Mouse (Mus musculus) ES-E14 (cell line): ENCODE data around the gene Tmem202. TPM values are rescaled to one million over a fixed set of nuclear protein-coding genes. Genes with fewer than 3 reads are reported as not detected.

Source experiments
- DNase-seq: peaks from one replicate; pipeline ENCODE4 v3.0.0-alpha.2; 2013; ENCODE audit warnings: low read depth, low spot score
- H3K27ac ChIP-seq: 2 replicates; pipeline ENCODE4 v1.5.1; 2012; ENCODE audit warnings: low read depth, mild to moderate bottlenecking, low read length, moderate library complexity, mixed read lengths; ENCODE audit not compliant: poor library complexity, insufficient read depth, severe bottlenecking
- H3K36me3 ChIP-seq: 2 replicates; pipeline ENCODE4 v1.6.1; 2012; ENCODE audit warnings: mild to moderate bottlenecking, low read length, moderate library complexity, mixed read lengths; ENCODE audit not compliant: control insufficient read depth, poor library complexity, insufficient read depth, severe bottlenecking
- H3K4me1 ChIP-seq, 2 experiments: fragments of 150-350 bp in 1 of 2; sonication (generic) in 1 of 2; 2 replicates each; pipeline ENCODE4 v1.6.1; 2012; ENCODE audit warnings: low read length in 2 of 2, mild to moderate bottlenecking in 1 of 2, mixed read lengths in 1 of 2; ENCODE audit not compliant: control insufficient read depth in 2 of 2, insufficient read depth in 2 of 2, poor library complexity in 1 of 2
- H3K4me3 ChIP-seq, 2 experiments: fragments of 150-350 bp in 1 of 2; sonication (generic) in 1 of 2; 2 replicates each; pipeline ENCODE4 v1.5.1; 2012; ENCODE audit warnings: low read length in 2 of 2, low read depth in 1 of 2, mild to moderate bottlenecking in 1 of 2, mixed read lengths in 1 of 2; ENCODE audit not compliant: insufficient read depth in 1 of 2, poor library complexity in 1 of 2, severe bottlenecking in 1 of 2
- H3K9ac ChIP-seq: 2 replicates; pipeline ENCODE4 v1.6.1; 2012; ENCODE audit warnings: low read depth, mild to moderate bottlenecking, low read length, mixed read lengths; ENCODE audit not compliant: poor library complexity, insufficient read depth, severe bottlenecking
- H3K9me3 ChIP-seq: fragments of 150-350 bp; sonication (generic); 2 replicates; pipeline ENCODE4 v1.6.1; 2012; ENCODE audit warnings: low read depth, mild to moderate bottlenecking, low read length; ENCODE audit not compliant: control insufficient read depth, insufficient read depth
- CHD2 ChIP-seq: IDR thresholded peaks from 2 replicates; pipeline ENCODE4 v1.6.1; 2014; ENCODE audit warnings: mild to moderate bottlenecking, low read depth, low read length, inconsistent platforms
- HCFC1 ChIP-seq: IDR thresholded peaks from 2 replicates; pipeline ENCODE4 v1.6.1; 2012; ENCODE audit warnings: low read length, inconsistent platforms, borderline replicate concordance; ENCODE audit not compliant: insufficient read depth
- MAFK ChIP-seq: IDR thresholded peaks from 2 replicates; pipeline ENCODE4 v1.6.1; 2014; ENCODE audit warnings: mild to moderate bottlenecking, low read depth, low read length, inconsistent platforms; ENCODE audit not compliant: insufficient read depth
- ZC3H11A ChIP-seq: IDR thresholded peaks from 2 replicates; pipeline ENCODE4 v1.6.1; 2012; ENCODE audit warnings: low read depth, mild to moderate bottlenecking, inconsistent platforms, low read length, borderline replicate concordance
- ZNF384 ChIP-seq: IDR thresholded peaks from 2 replicates; pipeline ENCODE4 v1.6.1; 2012; ENCODE audit warnings: low read depth, low read length, inconsistent platforms
- in situ Hi-C, 2 experiments: fragments of 600-800 bp; cut with MboI; formaldehyde crosslinking; loops; one replicate each; pipeline ENCODE4 v1.15.1; 2025; ENCODE audit warnings: low sequenced_read_pairs in 2 of 2, inconsistent platforms in 1 of 2; ENCODE audit not compliant: unreplicated experiment in 2 of 2
- total RNA-seq: library from RNA; depleted of rRNA; stranded (reverse); fragments of 300-350 nt; gene quantifications from 2 replicates; pipeline ENCODE4 v1.2.3, GENCODE M21; 2012

The Tmem202 gene
- total RNA-seq, 1 experiment = not detected

DNA sequence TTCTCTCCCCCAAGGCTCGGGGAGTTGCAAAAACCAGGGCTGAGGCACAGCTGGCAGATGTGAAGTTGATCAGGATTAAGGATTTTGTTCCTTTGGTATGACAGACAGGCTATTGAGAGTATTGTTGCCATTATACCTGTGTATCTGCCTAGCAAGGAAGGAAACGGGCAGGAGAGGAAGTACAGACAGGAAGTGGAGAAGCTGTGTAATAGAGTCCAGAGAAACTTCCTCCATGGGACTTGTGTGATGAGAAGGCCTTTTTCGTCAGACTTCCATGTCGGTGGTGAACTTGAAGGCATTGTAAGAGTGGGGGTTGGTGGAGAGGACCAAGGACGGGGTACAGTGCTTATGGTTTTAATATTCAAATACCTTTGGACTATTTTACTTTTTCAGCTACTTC lies 11.4 kb upstream of the Tmem202 start:
- no peak for TF ChIP-seq HCFC1
- no peak for TF ChIP-seq ZNF384
- TF ChIP-seq ZC3H11A = no peak
- no peak for TF ChIP-seq MAFK
- TF ChIP-seq CHD2 = no peak
- no peak for DNase-seq
- Histone ChIP-seq H3K4me3 (no peak overlapping the region), H3K9me3 (no peaks in the 10 kb centered on the region), H3K36me3 (peaks cover 20% of the 10 kb centered on the region; the same call in 1 of the 2 replicates), H3K9ac (no peak overlapping the region), H3K4me1 (peaks cover 2 to 6% of the 10 kb centered on the region in 2 experiments; a peak in 2 of 4 replicates), H3K27ac (no peak overlapping the region)
- in situ Hi-C loops = no loop called here

DNA sequence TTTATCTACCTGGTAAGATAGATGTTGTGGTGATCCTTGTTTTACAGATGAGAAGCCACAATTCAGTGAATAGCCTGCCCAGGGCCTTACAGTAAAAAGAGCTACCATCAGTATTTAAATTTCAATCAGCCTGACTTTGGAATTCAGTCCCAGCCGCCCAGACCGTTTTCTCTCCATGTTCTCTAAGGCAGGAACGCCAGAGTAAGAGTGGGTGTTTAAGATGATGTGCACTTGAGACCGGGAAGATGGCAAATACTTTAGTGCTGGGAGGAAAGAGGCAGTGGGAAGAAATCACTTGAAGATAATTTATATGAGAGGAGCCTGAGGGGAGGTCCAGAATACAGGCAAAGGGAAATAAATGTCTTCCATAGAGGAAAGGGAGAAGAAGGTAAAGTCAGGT lies 10.4 kb upstream of the Tmem202 start:
- no peak overlapping the region for H3K4me3 ChIP-seq
- DNase-seq = no peak

DNA sequence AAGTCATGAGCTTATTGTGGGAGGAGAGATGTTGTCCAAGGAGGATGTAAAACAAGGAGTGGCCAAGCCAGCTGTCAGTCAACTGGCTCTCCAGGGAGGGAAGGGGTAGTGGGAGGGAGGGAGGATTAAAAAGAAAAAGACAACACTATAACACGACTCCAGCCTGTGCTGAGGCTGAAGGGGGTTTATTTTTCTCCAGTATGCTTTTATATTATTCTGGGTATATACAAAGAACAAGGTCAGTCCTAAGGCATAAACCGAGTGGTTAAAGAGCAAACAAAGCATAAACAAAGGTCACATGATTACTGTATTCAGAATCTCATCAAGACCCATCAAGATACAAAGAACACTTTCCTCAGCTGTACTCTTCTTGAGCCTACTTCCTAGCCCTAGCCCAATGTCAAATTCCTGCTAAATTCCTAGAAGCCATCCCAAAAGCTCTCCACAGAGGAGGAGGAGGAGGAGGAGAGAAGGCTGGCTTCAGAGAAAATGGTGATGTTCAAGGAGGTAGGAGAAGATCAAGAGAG lies 9.4 kb upstream of the Tmem202 start:
- Histone ChIP-seq H3K4me1 (peaks cover 2 to 6% of the 10 kb centered on the region in 2 experiments; a peak in 2 of 4 replicates), H3K36me3 (peaks cover 15% of the 10 kb centered on the region; the same call in 1 of the 2 replicates), H3K27ac (no peak overlapping the region; the same call in 1 of the 2 replicates), H3K4me3 (no peak overlapping the region), H3K9ac (no peak overlapping the region), H3K9me3 (no peaks in the 10 kb centered on the region)
- in situ Hi-C loops = no loop called here
- no peak; the same call in 1 of the 2 replicates for TF ChIP-seq CHD2
- TF ChIP-seq ZNF384 = no peak
- no peak for TF ChIP-seq HCFC1
- DNase-seq = peak; percentile 50

More for the DNA sequence above, 10.4 kb upstream of the Tmem202 start:
- Histone ChIP-seq H3K9me3 (no peaks in the 10 kb centered on the region), H3K27ac (no peak overlapping the region), H3K36me3 (peaks cover 17% of the 10 kb centered on the region; the same call in 1 of the 2 replicates), H3K9ac (no peak overlapping the region), H3K4me1 (peaks cover 2 to 6% of the 10 kb centered on the region in 2 experiments; a peak in 2 of 4 replicates)
- no peak for TF ChIP-seq ZC3H11A
- no peak for TF ChIP-seq MAFK
- no peak for TF ChIP-seq CHD2
- TF ChIP-seq ZNF384 = no peak
- TF ChIP-seq HCFC1 = no peak
- in situ Hi-C loops = no loop called here

DNA sequence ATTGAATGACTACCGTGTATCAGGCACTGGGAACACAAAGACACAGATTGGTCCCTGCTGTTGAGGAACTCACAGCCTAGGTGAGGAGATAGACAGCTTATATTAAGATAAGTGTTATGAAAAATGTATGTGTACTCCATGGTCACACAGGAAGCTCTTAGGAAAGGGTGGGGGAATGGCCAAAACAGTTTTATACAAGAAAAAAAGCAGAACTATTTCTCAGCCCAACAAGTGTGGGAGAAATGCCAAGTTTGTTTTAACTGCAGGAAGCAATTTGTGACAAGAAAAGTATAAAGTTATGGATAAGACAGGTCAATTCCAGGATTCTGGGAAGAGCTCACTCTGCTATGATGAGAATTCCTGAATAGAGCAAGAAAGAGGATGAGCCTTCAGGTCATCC lies 8.2 kb upstream of the Tmem202 start:
- Histone ChIP-seq H3K9ac (no peak overlapping the region), H3K27ac (no peak overlapping the region), H3K4me3 (no peak overlapping the region), H3K4me1 (peaks cover 2 to 6% of the 10 kb centered on the region in 2 experiments; a peak in 2 of 4 replicates), H3K9me3 (no peaks in the 10 kb centered on the region), H3K36me3 (peaks cover 9% of the 10 kb centered on the region; the same call in 1 of the 2 replicates)
- no peak for DNase-seq
- in situ Hi-C loops = no loop called here
- no peak for TF ChIP-seq HCFC1
- TF ChIP-seq CHD2 = no peak
- no peak for TF ChIP-seq ZNF384
- TF ChIP-seq MAFK = no peak
- TF ChIP-seq ZC3H11A = no peak

DNA sequence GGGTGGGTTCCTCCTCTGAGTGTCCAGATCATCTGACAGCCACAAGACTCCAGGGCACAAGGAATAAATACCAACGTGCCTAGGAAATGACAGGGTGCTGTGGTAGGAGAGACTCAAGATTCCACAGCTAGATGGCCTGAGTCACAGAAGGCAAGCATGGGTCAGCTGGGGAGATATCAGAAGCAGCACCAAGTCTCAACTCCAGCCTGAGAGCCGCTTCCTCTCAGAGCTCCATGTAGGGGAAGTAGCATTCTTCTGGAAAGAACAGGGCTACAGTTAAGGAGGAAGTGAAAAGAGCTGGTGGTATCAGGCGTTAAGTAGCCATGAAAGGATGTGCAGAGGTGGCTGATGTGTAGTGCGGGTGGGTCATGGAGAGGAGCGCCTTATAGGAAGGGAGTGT lies 5.1 kb upstream of the Tmem202 start:
- Histone ChIP-seq H3K9ac (no peak overlapping the region), H3K27ac (no peak overlapping the region), H3K4me1 (peaks cover 5 to 9% of the 10 kb centered on the region in 2 experiments), H3K9me3 (no peaks in the 10 kb centered on the region), H3K36me3 (peaks cover 8% of the 10 kb centered on the region; the same call in 1 of the 2 replicates), H3K4me3 (no peak overlapping the region)
- TF ChIP-seq HCFC1 (no peak), ZNF384 (no peak), CHD2 (no peak), ZC3H11A (no peak), MAFK (no peak)
- in situ Hi-C loops = no loop called here
- no peak for DNase-seq
